Mouse (Mus musculus) kidney, embryonic 15.5 days (tissue): ENCODE results near the gene Akap6. TPM values are rescaled to one million over a fixed set of nuclear protein-coding genes. Genes with fewer than 3 reads are reported as not detected.

Experiments used
- ATAC-seq: fragments of 200-750 bp; cut with Nextera tagmentation; replicated peaks from 2 replicates; pipeline ENCODE4 v1.8.0; 2017; ENCODE audit warnings: moderate TSS enrichment; ENCODE audit not compliant: low FRiP score
- H3K27ac ChIP-seq: fragments of 300-500 bp; sonication (generic); 2 replicates; pipeline ENCODE4 v1.5.1; 2015; ENCODE audit warnings: mild to moderate bottlenecking, inconsistent platforms
- H3K27me3 ChIP-seq: fragments of 300-500 bp; sonication (generic); 2 replicates; pipeline ENCODE4 v1.6.1; 2015; ENCODE audit warnings: inconsistent platforms
- H3K36me3 ChIP-seq: fragments of 300-500 bp; sonication (generic); 2 replicates; pipeline ENCODE4 v1.6.1; 2015; ENCODE audit warnings: inconsistent platforms
- H3K4me1 ChIP-seq: fragments of 300-500 bp; sonication (generic); 2 replicates; pipeline ENCODE4 v1.6.1; 2015; ENCODE audit warnings: inconsistent platforms
- H3K4me2 ChIP-seq: fragments of 300-500 bp; sonication (generic); 2 replicates; pipeline ENCODE4 v1.6.1; 2015; ENCODE audit warnings: moderate library complexity, mild to moderate bottlenecking, inconsistent platforms
- H3K4me3 ChIP-seq: fragments of 300-500 bp; sonication (generic); replicated peaks from 2 replicates; pipeline ENCODE4 v1.5.1; 2015; ENCODE audit warnings: mild to moderate bottlenecking, inconsistent platforms
- H3K9ac ChIP-seq: fragments of 300-500 bp; sonication (generic); 2 replicates; pipeline ENCODE4 v1.6.1; 2015; ENCODE audit warnings: mild to moderate bottlenecking, inconsistent platforms
- H3K9me3 ChIP-seq: fragments of 300-500 bp; sonication (generic); replicated peaks from 2 replicates; pipeline ENCODE4 v1.6.1; 2016; ENCODE audit warnings: inconsistent platforms
- WGBS: fragments of 180-500 bp; shearing (Covaris S2); methylation state at CpG from one replicate; pipeline ENCODE4 v1.1.7; 2015; ENCODE audit warnings: mixed read lengths; 5-methylcytosine and 5-hydroxymethylcytosine counted together
- polyA plus RNA-seq: library from polyadenylated mRNA; unstranded; fragments of >200 nt; fragmentation: Nextera tagmentation; extraction: Ambion mirVana; gene quantifications from 2 replicates; pipeline ENCODE4 v1.2.1, GENCODE M21; 2015

Gene Akap6
- polyA plus RNA-seq, 1 experiment from 2014 or later = 0.78 TPM

DNA sequence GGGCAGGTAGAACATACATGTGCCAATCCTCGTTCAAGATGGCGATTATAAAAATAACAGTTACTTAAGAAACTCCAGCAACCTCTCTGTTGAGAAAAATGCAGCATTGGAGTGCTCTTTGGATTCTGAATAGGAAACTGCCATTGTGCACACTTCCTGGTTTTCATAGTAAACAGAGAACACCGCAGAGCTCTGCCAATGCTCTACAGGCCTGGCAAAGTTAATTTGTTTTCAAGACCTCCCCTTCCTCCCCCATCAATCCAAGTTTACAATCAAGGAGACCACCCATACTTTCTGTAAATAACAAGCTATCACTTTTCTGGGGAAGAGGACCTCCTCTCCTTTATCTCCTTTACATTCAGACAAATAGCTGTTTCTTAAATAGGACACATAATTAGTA is 65.6 kb downstream of the Akap6 start:
- Histone ChIP-seq H3K27ac (no peak overlapping the region), H3K4me1 (no peaks in the 10 kb centered on the region), H3K36me3 (no peaks in the 10 kb centered on the region), H3K4me3 (no peak overlapping the region), H3K9me3 (no peaks in the 10 kb centered on the region), H3K9ac (no peak overlapping the region), H3K27me3 (no peaks in the 10 kb centered on the region), H3K4me2 (no peak overlapping the region)
- ATAC-seq = no peak
- WGBS = 62% methylated on average over 3 of the region's 3 CpGs

DNA sequence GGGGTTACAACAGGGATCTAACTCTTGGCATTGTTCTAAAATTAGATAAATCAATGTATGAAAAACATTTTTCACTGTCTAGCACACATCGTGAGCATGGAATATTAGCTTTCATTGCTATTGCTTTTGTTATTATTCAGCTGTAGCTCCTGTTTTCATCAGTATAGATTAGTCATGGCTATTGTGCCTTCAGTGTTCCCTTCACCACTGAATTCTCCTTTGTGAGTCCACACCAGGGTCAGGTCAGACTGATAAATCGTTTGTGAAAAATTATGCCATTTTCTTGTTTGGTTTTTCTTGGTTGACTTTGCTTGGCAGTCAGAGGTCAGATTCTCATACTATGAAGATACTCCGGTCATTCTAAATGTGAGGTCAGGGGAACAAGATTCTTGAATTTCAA is 70.4 kb downstream of the Akap6 start:
- Histone ChIP-seq H3K36me3 (no peaks in the 10 kb centered on the region), H3K4me1 (no peaks in the 10 kb centered on the region), H3K27ac (no peak overlapping the region), H3K4me3 (no peak overlapping the region), H3K9me3 (no peaks in the 10 kb centered on the region), H3K4me2 (no peak overlapping the region), H3K27me3 (no peaks in the 10 kb centered on the region), H3K9ac (no peak overlapping the region)
- no peak for ATAC-seq
- 65% methylated on average over 3 of the region's 3 CpGs for WGBS

DNA sequence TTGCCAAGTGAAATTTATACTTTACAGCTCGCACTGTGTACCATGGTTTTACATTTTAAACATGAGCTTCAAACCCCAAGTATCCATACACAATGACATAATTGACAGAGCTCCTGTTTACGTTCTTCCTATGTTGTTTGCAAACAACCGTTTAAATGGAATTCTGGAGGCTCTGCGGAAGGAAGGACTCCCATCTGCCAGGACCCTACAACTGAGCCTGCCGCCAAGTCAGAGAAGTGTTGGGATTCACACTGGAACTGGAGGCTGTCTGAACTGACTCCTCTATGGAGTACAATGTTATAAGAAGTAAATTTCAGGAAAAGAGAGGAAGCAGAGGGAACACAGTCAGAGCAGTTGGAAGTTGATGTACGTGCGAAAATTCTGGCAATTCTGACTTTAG is 72.7 kb downstream of the Akap6 start:
- 78% methylated on average over 7 of the region's 7 CpGs for WGBS
- H3K36me3 ChIP-seq = no peaks in the 10 kb centered on the region
- H3K27ac ChIP-seq = no peak overlapping the region

DNA sequence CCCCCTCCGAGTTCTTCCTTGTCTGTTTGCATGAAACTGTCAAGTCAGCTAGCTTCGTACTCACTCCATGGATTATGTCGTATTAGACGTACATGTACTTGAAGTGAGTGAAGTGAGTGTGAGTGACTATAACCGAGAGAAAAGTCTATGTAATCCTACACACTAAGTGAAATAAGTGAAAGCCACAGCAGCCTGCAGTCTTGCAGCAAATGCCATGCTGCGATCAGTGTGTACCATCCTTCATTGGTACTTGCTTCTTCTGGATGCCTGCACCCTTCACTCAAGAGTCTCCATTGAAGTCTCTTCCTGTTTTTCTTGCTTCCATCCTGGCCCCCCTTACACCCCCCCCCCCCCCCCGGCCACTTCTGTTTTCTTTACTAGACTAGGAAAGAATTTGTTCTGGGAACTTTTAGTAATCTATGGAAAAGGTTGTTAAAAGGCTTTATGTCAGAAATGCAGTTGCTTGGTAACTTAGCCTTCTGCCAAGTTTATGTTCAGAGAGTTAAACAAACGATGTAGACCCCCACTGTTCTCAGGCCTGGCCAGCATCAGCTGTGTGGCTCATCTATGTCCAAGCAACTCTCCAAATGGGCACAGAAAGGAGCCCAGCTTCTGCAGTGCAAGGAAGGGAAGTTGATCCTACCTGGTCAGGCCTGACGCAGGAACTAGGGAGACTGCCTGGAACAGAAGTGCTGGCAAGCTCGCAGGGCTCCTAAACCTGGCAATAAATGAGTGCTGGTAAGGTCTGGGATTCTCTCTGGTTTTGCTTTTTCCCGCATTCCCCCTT is 73.5 kb downstream of the Akap6 start:
- Histone ChIP-seq H3K36me3 (no peaks in the 10 kb centered on the region), H3K27me3 (no peaks in the 10 kb centered on the region), H3K9ac (no peak overlapping the region), H3K4me2 (no peak overlapping the region), H3K4me1 (no peaks in the 10 kb centered on the region), H3K27ac (no peak overlapping the region), H3K9me3 (no peaks in the 10 kb centered on the region), H3K4me3 (no peak overlapping the region)
- 53% methylated on average over 11 of the region's 11 CpGs for WGBS
- ATAC-seq = no peak

More for the DNA sequence above, 72.7 kb downstream of the Akap6 start:
- Histone ChIP-seq H3K4me1 (no peaks in the 10 kb centered on the region), H3K4me3 (no peak overlapping the region), H3K9me3 (no peaks in the 10 kb centered on the region), H3K4me2 (no peak overlapping the region), H3K27me3 (no peaks in the 10 kb centered on the region), H3K9ac (no peak overlapping the region)
- ATAC-seq = no peak

DNA sequence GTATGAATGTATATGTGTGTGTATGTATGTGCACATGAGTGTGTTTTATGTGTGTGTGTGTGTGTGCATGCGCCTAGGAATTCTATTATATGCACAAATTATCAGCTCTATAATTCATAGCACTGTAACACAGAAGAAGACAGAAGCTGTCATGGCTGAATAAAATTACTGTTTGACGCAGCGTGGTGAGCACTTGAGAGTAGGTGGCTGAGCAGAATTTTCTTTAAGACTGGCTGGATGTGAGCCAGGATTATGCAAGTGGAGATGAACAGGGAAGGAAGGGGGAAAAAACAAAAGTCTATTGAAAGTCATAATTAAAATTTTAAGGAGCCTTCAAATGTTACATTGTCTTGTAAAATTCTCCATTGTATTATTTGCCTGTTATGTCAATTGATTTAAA is 74.7 kb downstream of the Akap6 start:
- Histone ChIP-seq H3K27ac (no peak overlapping the region), H3K36me3 (no peaks in the 10 kb centered on the region), H3K27me3 (no peaks in the 10 kb centered on the region), H3K4me2 (no peak overlapping the region), H3K4me1 (no peaks in the 10 kb centered on the region), H3K9ac (no peak overlapping the region), H3K9me3 (no peaks in the 10 kb centered on the region), H3K4me3 (no peak overlapping the region)
- WGBS = 73% methylated on average over 3 of the region's 3 CpGs
- ATAC-seq = no peak

DNA sequence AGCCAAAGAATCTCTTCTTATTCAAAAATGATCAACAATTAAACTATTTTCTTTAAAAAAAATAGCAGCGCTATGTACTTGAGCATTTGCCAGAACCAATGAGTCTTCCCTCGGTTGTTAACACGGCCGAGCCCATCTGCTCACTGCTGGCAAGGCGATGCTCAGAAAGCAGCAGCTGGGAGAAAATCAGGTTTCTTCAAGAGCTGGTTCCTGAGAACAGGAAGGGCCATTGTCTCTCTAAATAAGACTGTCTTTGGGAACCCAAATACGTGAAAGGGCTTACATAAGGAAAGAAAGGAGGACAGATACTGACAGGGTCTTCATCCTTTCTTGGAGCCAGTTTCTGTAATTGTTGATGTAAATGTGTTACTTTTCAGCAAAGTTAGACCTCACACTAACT is 75.2 kb downstream of the Akap6 start:
- H3K4me1 ChIP-seq = no peaks in the 10 kb centered on the region
- no peaks in the 10 kb centered on the region for H3K36me3 ChIP-seq
- no peak overlapping the region for H3K27ac ChIP-seq
- no peaks in the 10 kb centered on the region for H3K27me3 ChIP-seq
- H3K9ac ChIP-seq = no peak overlapping the region
- H3K4me2 ChIP-seq = no peak overlapping the region
- H3K9me3 ChIP-seq = no peaks in the 10 kb centered on the region
- WGBS = 35% methylated on average over 6 of the region's 6 CpGs
- H3K4me3 ChIP-seq = no peak overlapping the region
- ATAC-seq = no peak

DNA sequence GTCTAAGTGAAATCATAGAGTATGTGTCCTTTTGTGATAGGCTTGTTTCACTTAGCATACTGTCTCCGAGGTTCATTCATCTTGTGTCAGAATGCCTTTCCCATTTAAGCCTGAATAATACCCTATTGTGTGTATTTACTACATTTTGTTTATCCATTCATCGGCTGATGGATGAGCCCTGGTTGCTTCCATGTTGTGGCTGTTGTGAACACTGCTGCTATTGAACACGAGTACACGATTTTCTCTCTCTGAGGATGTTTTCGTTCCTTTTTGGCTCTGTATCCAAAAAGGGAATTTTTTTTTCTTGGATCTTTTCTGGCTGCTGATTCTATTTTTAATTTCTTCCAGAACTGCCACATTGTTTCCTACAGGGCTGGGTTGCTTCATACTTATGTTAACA is 81.0 kb downstream of the Akap6 start:
- Histone ChIP-seq H3K27me3 (no peaks in the 10 kb centered on the region), H3K4me3 (no peak overlapping the region), H3K9me3 (no peaks in the 10 kb centered on the region), H3K4me1 (peaks cover 4% of the 10 kb centered on the region), H3K9ac (no peak overlapping the region), H3K27ac (no peak overlapping the region), H3K4me2 (no peak overlapping the region), H3K36me3 (no peaks in the 10 kb centered on the region)
- no peak for ATAC-seq
- WGBS = 79% methylated on average over 5 of the region's 5 CpGs

DNA sequence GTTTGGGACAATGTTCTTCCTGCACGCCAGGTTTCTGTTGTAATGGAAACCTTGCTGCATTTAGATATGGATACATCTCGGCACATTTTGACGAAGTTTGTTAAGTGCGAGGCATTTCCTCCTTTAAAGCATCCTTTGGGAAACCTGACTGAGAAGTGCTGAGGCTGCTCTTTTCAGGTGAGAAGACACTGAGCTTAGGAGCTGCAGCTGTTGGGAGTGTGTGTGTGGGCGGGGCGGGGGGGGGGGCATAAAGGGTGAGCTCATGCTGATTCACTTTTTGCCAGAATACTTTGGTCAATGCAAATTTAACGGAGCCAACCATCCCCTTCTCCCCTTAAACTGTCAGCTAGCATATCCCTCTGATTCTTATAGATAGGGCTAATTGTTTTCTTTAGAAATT is 81.9 kb downstream of the Akap6 start:
- Histone ChIP-seq H3K36me3 (no peaks in the 10 kb centered on the region), H3K4me3 (no peak overlapping the region), H3K27ac (no peak overlapping the region), H3K9ac (no peak overlapping the region), H3K9me3 (no peaks in the 10 kb centered on the region), H3K4me2 (no peak overlapping the region), H3K4me1 (peaks cover 4% of the 10 kb centered on the region), H3K27me3 (no peaks in the 10 kb centered on the region)
- 72% methylated on average over 7 of the region's 7 CpGs for WGBS
- no peak for ATAC-seq

DNA sequence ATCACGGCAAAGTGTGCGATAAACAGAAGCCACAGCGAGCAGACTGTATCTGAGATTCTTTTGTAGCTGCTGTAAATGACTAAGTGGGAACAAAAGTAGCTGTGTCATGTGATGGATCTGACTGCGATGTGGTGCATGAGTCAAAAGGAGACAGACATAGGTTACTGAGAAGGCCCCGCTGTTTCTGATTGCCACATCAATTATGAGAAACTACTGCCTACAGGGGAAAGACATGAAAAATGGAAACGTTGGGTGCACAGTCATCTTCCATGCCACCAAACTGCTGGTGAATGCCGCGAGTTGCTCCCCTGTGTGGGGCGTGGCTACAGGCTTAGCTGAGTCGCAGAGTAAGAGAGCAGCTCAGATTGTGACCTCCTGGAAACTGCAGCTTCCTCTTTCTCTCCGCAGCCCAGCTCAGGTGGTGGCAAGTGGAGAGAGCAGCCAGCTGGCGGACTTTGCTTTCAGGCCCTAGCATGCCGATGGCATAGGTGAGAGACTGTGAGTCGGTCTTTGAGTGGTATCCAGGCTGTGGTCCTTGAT is 83.8 kb downstream of the Akap6 start:
- H3K9me3 ChIP-seq = no peaks in the 10 kb centered on the region
- WGBS = 16% methylated on average over 14 of the region's 14 CpGs
- H3K27me3 ChIP-seq = no peaks in the 10 kb centered on the region
- H3K27ac ChIP-seq = no peak overlapping the region
- H3K4me2 ChIP-seq = peak overlapping the region; percentile 54
- peaks cover 4% of the 10 kb centered on the region for H3K4me1 ChIP-seq
- ATAC-seq = peak; percentile 54; the same call in 1 of the 2 replicates
- no peaks in the 10 kb centered on the region for H3K36me3 ChIP-seq
- H3K4me3 ChIP-seq = peak overlapping the region; percentile 27
- H3K9ac ChIP-seq = no peak overlapping the region

DNA sequence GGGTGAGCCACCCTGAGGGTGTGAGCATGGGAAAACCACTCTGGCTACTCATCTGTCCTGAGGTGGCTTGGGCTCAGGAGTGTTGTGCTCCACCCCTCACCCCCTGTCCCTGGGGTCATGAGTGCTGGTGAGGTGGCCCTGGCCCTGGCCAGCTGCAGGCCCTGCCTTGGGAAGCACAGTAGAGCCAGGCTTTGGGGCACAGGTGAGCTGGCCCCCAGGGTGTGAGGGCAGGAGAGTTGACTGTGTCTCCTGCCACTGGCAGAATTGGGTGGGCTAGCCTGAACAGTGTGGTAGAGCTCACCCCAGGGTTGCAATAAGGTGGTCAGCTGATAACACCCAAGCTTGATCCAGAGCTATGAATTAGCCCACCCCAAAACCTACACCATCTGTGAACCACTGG is 86.0 kb downstream of the Akap6 start:
- Histone ChIP-seq H3K9me3 (no peaks in the 10 kb centered on the region), H3K9ac (no peak overlapping the region), H3K27me3 (peaks cover 3% of the 10 kb centered on the region; the same call in 1 of the 2 replicates), H3K4me2 (no peak overlapping the region), H3K4me1 (peaks cover 4% of the 10 kb centered on the region), H3K4me3 (no peak overlapping the region), H3K36me3 (no peaks in the 10 kb centered on the region), H3K27ac (no peak overlapping the region)
- ATAC-seq = no peak

DNA sequence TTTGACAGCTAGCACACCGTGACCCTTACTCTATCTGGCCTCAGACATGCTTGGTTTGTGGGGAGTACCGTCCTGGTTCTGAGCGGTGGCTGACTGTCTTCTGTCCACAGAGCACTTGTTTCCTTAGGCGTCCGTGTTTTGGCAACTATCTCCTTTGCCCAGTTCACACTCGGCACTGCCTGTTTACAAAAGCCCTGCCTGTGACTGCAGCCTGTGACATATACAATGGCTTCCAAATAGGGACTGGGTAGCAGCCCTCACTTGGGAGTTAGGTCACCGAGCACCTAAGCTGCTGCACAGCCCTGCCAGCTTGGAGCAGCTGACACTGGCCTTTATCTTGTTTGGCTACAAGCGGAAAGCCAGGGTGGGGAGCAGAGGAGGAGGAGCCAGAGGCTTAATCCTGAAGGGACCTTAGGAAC is 91.2 kb downstream of the Akap6 start:
- Histone ChIP-seq H3K27me3 (peaks cover 7% of the 10 kb centered on the region; the same call in 1 of the 2 replicates), H3K9ac (no peak overlapping the region), H3K36me3 (no peaks in the 10 kb centered on the region), H3K9me3 (no peaks in the 10 kb centered on the region), H3K27ac (no peak overlapping the region), H3K4me3 (no peak overlapping the region), H3K4me2 (no peak overlapping the region), H3K4me1 (no peaks in the 10 kb centered on the region; the same call in 1 of the 2 replicates)
- ATAC-seq = no peak
- 22% methylated on average over 8 of the region's 8 CpGs for WGBS

DNA sequence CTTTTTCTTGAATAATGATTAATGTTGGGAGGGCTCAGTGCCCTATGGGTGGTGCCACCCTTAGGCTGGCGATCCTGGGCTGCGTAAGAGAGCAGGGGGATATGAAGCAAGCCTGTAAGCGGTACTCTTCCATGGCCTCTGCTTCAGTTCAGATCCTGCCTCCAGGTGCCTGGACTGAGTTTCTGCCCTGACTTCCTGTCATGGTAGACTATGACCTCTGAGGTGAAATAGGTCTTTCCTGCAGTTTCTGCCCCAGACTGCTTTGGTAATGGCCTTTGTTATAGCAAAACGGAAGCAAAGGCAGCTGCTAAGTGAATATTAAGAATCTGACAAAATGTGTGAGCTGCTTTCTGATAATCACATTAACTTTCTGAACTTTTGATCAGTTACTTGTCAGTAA is 94.9 kb downstream of the Akap6 start:
- no peak overlapping the region for H3K4me2 ChIP-seq
- H3K36me3 ChIP-seq = no peaks in the 10 kb centered on the region
- no peak overlapping the region for H3K9ac ChIP-seq
- no peaks in the 10 kb centered on the region for H3K9me3 ChIP-seq
- H3K4me1 ChIP-seq = no peaks in the 10 kb centered on the region; the same call in 1 of the 2 replicates
- no peak overlapping the region for H3K4me3 ChIP-seq
- no peak overlapping the region for H3K27ac ChIP-seq
- WGBS = 84% methylated on average over 4 of the region's 4 CpGs
- no peak for ATAC-seq
- H3K27me3 ChIP-seq = peaks cover 6% of the 10 kb centered on the region; the same call in 1 of the 2 replicates
